Mouse (Mus musculus) kidney, postnatal 4 days (tissue): ENCODE measurements around the gene Hadh.

Experiments
- DNase-seq, 2 experiments: peaks; one replicate each; pipeline ENCODE4 v3.0.0; 2021; ENCODE audit warnings: mixed read lengths in 2 of 2

Hadh gene

DNA sequence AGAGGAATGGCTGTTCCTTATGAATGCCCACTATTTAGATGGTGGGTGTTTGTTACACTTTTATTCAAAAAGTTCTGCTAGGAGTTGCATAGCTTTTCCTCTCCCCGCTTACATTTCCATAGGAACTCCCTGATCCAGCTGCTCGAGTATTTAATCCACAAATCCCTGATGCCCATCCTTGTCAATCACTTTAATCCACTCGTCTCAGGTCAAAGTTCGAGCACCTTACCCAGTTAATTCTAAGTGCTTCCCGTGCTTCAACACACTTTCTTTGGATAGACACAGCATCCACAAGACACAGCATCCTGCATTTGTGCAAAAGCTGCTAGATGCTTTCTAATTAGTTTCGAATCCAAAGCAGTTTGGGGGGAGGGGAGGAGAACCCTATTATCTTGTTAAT, 1.5 kb downstream of the Hadh start:
- no peak for DNase-seq

GRCm38 (mm10) chr3:131266366-131267050, 5.4 kb downstream of the Hadh start:
- DNase-seq, result no peak

DNA sequence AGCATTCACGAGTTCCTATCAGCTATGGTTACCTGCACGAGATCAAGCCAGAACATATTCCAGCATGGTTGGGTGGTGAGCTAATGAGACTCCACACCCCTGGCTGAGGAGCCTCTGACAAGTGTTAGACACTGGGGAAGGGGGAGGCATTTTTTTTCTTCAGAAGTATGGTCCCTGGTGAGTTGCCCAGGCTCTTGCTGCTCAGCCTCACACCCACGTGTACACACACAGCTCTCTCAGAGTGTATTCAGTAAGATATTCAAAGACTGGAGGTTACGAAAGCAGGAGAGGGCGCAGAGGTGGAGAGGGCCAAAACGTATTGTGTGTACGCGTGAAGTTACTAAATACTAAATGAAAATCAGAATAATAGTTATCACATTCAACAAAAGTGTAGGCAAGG, 6.4 kb downstream of the Hadh start:
- no peak for DNase-seq

GRCm38 (mm10) chr3:131263766-131264486, 8.0 kb downstream of the Hadh start:
- DNase-seq, result peak; percentile 35 to 66

- no peak for DNase-seq
Observed at GRCm38 (mm10) chr3:131260418-131260817, 11.5 kb downstream of the Hadh start.

GRCm38 (mm10) chr3:131259392-131259965, 12.4 kb downstream of the Hadh start:
- DNase-seq, result no peak

DNA sequence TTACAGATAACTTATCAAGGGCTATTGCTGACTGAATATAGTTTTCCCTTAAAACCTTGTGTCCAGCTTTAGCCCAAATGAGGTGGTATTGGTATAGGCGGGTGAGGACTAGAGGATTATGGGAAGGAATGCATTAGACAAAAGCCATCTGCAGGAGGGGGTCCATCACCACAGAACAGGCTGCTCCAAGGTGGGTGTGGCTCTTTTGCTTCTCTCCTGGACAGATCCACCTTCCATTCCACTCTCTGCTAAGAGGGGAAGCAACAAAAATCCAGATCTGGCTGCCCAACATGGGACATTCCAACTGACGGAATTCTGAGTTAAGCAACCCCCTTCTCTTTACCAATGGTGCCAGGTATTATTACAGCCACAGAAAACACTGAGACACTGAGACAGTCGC, 13.0 kb downstream of the Hadh start:
- no peak for DNase-seq

DNA sequence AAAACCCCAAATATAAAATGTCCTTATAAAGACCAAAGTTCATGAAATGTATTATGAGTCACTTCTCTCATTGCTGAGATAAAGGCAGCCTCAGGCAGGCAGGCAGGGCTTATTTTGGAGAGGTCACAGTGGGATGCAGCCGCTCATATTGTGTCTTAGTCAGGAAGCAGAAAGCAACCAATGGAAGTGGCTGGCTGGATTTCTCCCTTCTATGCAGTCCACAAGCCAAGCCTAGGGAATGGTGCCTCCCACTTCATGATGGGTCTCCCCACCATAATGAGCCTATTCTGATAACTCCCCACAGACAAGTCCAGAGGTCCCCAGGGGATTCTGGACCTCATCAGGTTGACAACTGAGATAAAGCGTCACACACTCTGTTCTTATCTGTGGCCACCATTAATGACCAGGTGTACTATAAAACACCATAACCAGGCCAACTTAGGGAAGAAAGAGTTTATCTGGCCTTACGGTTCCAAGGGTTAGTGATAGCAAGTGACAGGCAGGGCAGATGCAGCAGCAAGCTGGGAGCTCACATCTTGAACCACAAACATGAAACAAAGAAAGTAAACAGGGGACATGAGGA, 16.4 kb downstream of the Hadh start:
- no peak for DNase-seq

GRCm38 (mm10) chr3:131254991-131255390, 16.9 kb downstream of the Hadh start:
- no peak for DNase-seq

DNA sequence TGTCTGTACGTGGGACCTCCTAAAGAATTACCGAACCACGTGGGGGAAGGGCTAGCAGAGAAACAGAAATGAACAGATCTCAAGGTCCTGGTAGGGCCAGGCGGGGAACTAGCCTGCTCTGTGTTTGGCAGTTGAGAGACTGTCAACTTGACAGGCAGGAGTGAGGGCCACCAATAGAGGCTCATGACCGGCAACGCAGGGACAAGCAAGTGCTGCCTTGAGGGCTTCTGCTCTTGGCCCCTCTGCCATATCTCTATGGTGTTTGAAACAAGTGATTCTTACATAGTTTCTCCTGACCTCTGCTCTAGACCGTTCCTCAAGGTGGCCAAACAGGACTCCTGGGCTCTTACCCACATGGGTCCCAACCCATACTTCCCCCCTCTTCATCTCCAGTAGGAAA, 20.3 kb downstream of the Hadh start:
- DNase-seq, result no peak

- DNase-seq, result no peak
Observed at GRCm38 (mm10) chr3:131250978-131251377, 20.9 kb downstream of the Hadh start.

- DNase-seq, result no peak
Observed at GRCm38 (mm10) chr3:131250283-131250682, 21.6 kb downstream of the Hadh start.

GRCm38 (mm10) chr3:131248444-131248843, 23.5 kb downstream of the Hadh start:
- DNase-seq, result no peak

GRCm38 (mm10) chr3:131247851-131248250, 24.1 kb downstream of the Hadh start:
- no peak for DNase-seq

DNA sequence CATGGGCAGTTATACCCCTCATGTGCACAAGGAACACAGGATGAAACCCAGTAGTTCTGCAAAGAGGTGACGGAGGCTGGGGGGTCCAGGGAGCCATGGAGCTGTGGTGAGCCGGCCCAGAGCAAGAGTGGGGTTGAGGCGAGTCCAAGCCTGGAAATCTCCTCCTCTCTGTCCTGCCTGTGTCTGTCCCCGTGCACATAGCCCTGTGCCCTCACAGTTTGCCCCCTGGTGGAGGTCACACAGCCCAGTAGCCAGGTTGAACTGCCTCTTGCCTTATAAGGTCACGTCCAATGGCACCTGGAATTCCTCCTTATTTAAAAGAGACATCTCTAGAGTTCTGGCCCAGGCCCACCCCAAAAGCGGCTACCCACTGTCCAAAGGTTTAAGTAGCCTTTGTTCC, 24.5 kb downstream of the Hadh start:
- DNase-seq, result no peak

- DNase-seq, result no peak
Observed at GRCm38 (mm10) chr3:131246579-131247046, 25.3 kb downstream of the Hadh start.

DNA sequence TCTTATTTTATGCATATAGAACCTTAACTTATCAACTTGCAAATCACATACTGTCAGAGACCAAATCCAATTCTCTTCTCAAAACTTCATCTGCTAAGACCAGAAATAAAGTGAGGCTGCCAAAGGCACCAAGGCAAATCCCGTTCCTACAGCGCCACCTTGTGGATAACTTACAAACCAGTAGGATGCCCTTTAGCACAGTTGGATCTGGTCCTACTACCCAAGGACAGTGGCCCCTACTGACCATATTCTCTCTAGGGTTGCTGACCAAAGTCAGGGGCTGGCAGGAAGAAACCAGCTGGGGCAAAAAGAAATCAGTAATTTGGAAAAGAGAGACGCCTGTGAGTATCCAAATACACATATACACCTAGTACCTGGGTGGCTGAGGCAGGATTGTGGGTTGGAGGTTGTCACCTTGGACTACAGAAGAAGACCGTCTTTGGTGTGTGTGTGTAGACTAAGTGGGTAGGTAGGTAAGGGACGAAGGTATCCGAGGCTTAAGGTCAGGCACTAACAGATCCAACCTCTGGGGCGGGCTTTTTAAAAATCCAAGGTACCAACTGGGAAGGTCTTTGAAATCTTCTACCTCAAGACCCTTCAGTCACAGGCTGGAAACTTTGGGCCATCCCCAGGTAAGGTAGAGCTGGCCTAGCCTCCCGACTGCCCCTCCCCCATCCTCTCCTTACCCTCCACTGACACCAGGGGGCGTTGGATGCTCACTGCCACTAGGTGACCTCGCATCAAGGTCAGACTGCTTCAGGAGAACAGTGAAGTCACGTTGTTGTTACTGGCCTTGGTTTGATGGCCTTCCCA, 25.9 kb downstream of the Hadh start:
- DNase-seq, result peak; percentile 72 to 77

GRCm38 (mm10) chr3:131237785-131238633, 33.9 kb downstream of the Hadh start:
- DNase-seq, result peak; percentile 90 to 91

DNA sequence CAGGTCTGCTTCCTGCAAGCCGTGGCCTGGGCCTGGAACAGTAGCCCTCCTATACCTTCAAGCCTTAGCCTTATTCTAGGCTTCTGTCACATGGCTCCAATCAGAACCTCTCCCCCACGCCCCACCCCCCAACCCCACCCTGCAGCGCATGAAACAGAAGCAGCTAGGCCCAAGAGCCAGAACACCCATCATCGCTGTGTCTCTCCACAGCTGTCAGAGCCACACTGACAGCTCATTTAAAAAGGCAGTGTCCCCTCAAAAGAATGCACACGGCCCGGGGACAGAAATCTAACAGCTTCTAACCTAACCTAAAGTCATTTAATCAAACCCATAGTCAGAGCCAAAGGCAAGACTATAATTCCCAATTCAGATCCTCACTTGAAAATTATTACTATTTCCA, 34.8 kb downstream of the Hadh start:
- DNase-seq, result no peak

DNA sequence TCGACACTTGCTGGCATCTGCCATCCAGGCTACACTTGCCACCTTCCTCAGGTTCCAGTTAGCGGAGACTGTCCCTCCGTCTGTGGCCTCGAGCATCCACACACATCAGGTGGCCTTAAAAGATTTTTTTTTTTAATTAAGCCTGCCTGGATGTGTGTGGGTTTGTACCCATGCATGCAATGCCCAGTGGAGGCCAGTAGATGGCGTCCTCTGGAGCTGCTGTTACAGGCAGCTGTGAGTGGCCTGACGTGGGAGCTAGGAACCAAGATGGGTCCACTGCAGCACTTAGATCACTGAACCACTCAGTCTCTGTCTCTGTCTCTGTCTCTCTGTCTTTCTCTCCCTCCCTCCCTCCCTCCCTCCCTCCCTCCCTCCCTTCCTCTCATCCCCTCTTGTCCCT, 43.8 kb downstream of the Hadh start:
- peak in 1 of 2 experiments; percentile 34 for DNase-seq

GRCm38 (mm10) chr3:131218636-131219390, 53.1 kb downstream of the Hadh start:
- DNase-seq, result no peak
